Mouse (Mus musculus): ENCODE measurements at regions not wholly inside any gene's neighbourhood (a gene's known extent, or its start where the extent isn't known, plus 50 kb on each side); places are given as distances from the start of the nearest gene placed in this dataset.

DNA sequence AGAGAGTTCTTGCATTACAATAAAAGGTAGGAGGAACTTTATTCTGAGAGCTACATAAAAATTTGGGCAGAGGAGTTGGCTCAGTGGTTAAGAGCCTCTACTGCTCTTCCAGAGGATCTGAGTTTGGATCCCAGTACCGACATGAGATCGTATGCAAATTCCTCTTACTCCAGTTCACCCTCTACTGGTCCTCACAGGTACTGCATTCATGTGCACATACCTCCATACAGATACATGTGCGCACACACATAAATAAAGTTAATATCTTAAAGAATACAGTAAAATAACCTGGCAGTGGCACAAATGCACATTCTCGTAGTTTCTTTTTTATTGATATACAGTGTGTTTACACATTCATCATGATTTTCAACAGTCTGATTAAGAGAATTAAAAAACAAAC, 232.4 kb downstream of the Vps13c start:
- no peak; the same call in 1 of the 2 replicates for TF ChIP-seq CTCF (IDR thresholded peaks at IDR 0.05; ENCODE audit: low read depth)
- no peak for DNase-seq (ENCODE audit: low spot score)
- Histone ChIP-seq H3K27me3 (ENCODE audit: insufficient read depth, low read length) (no peaks in the 10 kb centered on the region), H3K4me3 (replicated peaks; ENCODE audit: low read depth, low read length) (no peak overlapping the region), H3K27ac (no peak overlapping the region), H3K4me2 (ENCODE audit: low read length) (no peak overlapping the region), H3K9me3 (replicated peaks; ENCODE audit: low read length) (no peaks in the 10 kb centered on the region), H3K4me1 (replicated peaks; ENCODE audit: insufficient read depth, low read length) (no peaks in the 10 kb centered on the region), H3K36me3 (ENCODE audit: insufficient read depth, low read length) (no peaks in the 10 kb centered on the region), H3K9ac (ENCODE audit: low read depth, low read length) (no peak overlapping the region)
- WGBS, result 91% methylated on average over 4 of the region's 4 CpGs
- no peak for ATAC-seq (replicated peaks; ENCODE audit: low FRiP score, low read depth)

DNA sequence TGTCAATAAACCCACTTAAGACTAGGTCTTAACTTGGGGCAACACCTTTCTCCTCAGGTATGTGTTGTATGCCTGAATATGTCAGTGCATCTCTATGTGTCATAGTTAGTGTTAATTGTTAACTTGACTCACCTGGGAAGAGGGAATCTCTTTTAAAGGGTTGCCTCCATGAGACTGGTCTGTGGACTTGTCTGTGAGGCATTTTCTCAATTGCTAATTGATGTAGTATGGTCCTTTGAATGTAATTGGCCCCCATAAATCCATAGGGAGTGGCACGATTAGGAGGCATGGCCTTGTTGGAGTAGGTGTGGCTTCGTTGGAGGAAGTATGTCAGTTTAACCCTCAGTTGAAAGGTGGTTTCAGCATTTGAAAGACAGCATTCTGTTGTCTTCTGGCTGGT, 237.1 kb downstream of the Vps13c start:
- WGBS, result 42% methylated on average over 2 of the region's 2 CpGs
- H3K36me3 ChIP-seq (ENCODE audit: insufficient read depth, low read length), result no peaks in the 10 kb centered on the region
- H3K4me2 ChIP-seq (ENCODE audit: low read length), result no peak overlapping the region
- ATAC-seq (replicated peaks; ENCODE audit: low FRiP score, low read depth) (no peak), DNase-seq (ENCODE audit: low spot score) (no peak)
- no peaks in the 10 kb centered on the region for H3K9me3 ChIP-seq (replicated peaks; ENCODE audit: low read length)
- TF ChIP-seq CTCF (IDR thresholded peaks at IDR 0.05; ENCODE audit: low read depth), result no peak
- no peak overlapping the region for H3K9ac ChIP-seq (ENCODE audit: low read depth, low read length)
- no peak overlapping the region for H3K27ac ChIP-seq
- no peak overlapping the region for H3K4me3 ChIP-seq (replicated peaks; ENCODE audit: low read depth, low read length)
- H3K27me3 ChIP-seq (ENCODE audit: insufficient read depth, low read length), result no peaks in the 10 kb centered on the region
- no peaks in the 10 kb centered on the region for H3K4me1 ChIP-seq (replicated peaks; ENCODE audit: insufficient read depth, low read length)

DNA sequence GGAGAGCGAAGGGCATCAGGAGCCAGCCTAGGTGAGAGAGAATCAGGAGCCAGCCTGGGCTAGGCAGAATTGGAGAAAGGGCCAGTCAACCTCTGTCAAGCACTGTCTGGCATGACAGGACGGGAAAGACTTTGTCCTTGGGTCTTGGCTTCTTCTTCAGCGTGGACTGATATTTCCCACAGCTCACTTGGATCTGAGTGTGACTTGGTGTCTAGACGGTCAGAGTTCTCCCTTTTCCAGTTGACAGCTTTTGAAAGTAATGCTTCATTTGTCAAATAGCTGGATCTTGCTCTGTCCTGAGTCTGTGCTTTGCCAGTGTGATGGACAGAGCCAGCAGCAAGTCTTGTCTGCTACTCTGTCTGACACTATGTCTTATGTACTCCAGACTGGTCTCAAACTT, 243.1 kb downstream of the Vps13c start:
- no peak overlapping the region for H3K9ac ChIP-seq (ENCODE audit: low read depth, low read length)
- H3K9me3 ChIP-seq (replicated peaks; ENCODE audit: low read length), result no peaks in the 10 kb centered on the region
- ATAC-seq (replicated peaks; ENCODE audit: low FRiP score, low read depth) (no peak), DNase-seq (ENCODE audit: low spot score) (no peak)
- H3K27me3 ChIP-seq (ENCODE audit: insufficient read depth, low read length), result no peaks in the 10 kb centered on the region
- H3K4me3 ChIP-seq (replicated peaks; ENCODE audit: low read depth, low read length), result no peak overlapping the region
- no peak for TF ChIP-seq CTCF (IDR thresholded peaks at IDR 0.05; ENCODE audit: low read depth)
- no peak overlapping the region for H3K27ac ChIP-seq
- H3K36me3 ChIP-seq (ENCODE audit: insufficient read depth, low read length), result no peaks in the 10 kb centered on the region
- no peak overlapping the region for H3K4me2 ChIP-seq (ENCODE audit: low read length)
- WGBS, result 79% methylated on average over 4 of the region's 4 CpGs
- H3K4me1 ChIP-seq (replicated peaks; ENCODE audit: insufficient read depth, low read length), result no peaks in the 10 kb centered on the region

DNA sequence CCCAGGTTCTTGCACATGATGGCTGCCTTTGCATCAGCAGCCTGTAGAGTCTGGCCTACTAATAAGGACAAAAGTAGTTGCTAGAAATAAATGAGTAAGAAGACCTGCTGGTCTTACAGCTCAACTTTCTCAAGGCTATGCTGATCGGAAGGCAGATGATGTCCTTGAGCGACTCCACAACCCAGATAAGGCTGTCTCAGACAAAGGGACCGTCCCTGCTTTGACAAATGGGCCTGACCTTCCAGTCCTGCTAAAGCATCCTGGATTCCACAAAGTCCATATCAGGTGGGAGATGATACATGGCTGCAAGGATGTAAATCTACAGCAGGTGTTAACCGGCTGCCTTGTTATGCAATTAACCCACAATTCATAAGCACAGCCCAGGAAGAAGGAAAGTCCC, 244.8 kb downstream of the Vps13c start:
- no peak for TF ChIP-seq CTCF (IDR thresholded peaks at IDR 0.05; ENCODE audit: low read depth)
- Histone ChIP-seq H3K36me3 (ENCODE audit: insufficient read depth, low read length) (no peaks in the 10 kb centered on the region), H3K9me3 (replicated peaks; ENCODE audit: low read length) (no peaks in the 10 kb centered on the region), H3K27me3 (ENCODE audit: insufficient read depth, low read length) (no peaks in the 10 kb centered on the region), H3K4me2 (ENCODE audit: low read length) (no peak overlapping the region), H3K27ac (no peak overlapping the region), H3K4me1 (replicated peaks; ENCODE audit: insufficient read depth, low read length) (no peaks in the 10 kb centered on the region), H3K4me3 (replicated peaks; ENCODE audit: low read depth, low read length) (no peak overlapping the region), H3K9ac (ENCODE audit: low read depth, low read length) (no peak overlapping the region)
- 73% methylated on average over 4 of the region's 4 CpGs for WGBS
- ATAC-seq (replicated peaks; ENCODE audit: low FRiP score, low read depth) (no peak), DNase-seq (ENCODE audit: low spot score) (no peak)

DNA sequence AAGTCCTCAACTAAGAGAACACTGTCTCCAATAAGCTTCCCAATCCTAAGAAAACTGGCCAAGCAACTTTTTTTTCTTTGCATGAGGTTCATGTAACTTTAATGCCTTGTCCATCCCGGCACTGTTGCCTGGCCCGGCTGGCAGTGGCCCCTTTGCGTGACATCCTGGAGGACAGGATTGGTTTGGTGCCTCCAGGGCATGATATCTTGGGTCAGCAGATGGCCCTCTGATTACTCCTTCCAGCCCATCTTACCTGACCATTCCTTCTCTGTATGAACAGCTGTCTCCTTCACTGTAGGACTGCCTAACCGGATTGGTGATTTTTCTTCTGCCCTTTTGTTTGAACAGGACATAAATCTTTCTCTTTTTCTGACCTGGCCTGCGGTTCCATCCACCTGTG, 254.4 kb downstream of the Vps13c start:
- WGBS, result 69% methylated on average over 5 of the region's 5 CpGs
- no peaks in the 10 kb centered on the region for H3K27me3 ChIP-seq (ENCODE audit: insufficient read depth, low read length)
- H3K4me3 ChIP-seq (replicated peaks; ENCODE audit: low read depth, low read length), result no peak overlapping the region
- H3K36me3 ChIP-seq (ENCODE audit: insufficient read depth, low read length), result no peaks in the 10 kb centered on the region
- no peak overlapping the region for H3K9ac ChIP-seq (ENCODE audit: low read depth, low read length)
- no peak for DNase-seq (ENCODE audit: low spot score)
- TF ChIP-seq CTCF (IDR thresholded peaks at IDR 0.05; ENCODE audit: low read depth), result no peak
- no peak overlapping the region for H3K4me2 ChIP-seq (ENCODE audit: low read length)
- no peaks in the 10 kb centered on the region for H3K9me3 ChIP-seq (replicated peaks; ENCODE audit: low read length)
- H3K27ac ChIP-seq, result no peak overlapping the region
- H3K4me1 ChIP-seq (replicated peaks; ENCODE audit: insufficient read depth, low read length), result no peaks in the 10 kb centered on the region
- ATAC-seq (replicated peaks; ENCODE audit: low FRiP score, low read depth), result no peak

DNA sequence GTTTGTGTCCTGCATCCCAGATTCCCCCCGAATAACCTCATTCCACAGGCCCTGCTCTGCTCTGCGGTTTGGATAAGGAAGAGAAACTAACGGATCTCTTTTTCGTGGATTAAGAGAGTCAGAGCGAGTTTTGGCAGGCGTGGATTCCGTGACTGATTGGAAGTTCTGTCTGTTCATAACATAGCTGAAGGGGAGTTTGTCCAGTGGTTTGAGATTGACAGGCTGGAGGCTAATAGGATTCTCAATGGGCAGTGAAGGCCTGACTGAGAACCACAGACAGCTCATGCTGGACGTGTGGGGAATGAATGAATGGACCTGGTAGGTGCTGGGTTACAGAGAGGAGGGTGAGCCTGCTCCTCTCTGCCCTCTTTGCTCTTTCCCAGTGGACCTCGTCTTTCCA, 269.6 kb downstream of the Vps13c start:
- DNase-seq (ENCODE audit: low spot score) (no peak), ATAC-seq (replicated peaks; ENCODE audit: low FRiP score, low read depth) (no peak)
- no peaks in the 10 kb centered on the region for H3K36me3 ChIP-seq (ENCODE audit: insufficient read depth, low read length)
- WGBS, result 82% methylated on average over 9 of the region's 9 CpGs
- no peak overlapping the region for H3K4me3 ChIP-seq (replicated peaks; ENCODE audit: low read depth, low read length)
- no peak overlapping the region for H3K27ac ChIP-seq
- no peak overlapping the region for H3K4me2 ChIP-seq (ENCODE audit: low read length)
- no peak overlapping the region for H3K9ac ChIP-seq (ENCODE audit: low read depth, low read length)
- no peak for TF ChIP-seq CTCF (IDR thresholded peaks at IDR 0.05; ENCODE audit: low read depth)
- no peaks in the 10 kb centered on the region for H3K27me3 ChIP-seq (ENCODE audit: insufficient read depth, low read length)
- no peaks in the 10 kb centered on the region for H3K4me1 ChIP-seq (replicated peaks; ENCODE audit: insufficient read depth, low read length)
- no peaks in the 10 kb centered on the region for H3K9me3 ChIP-seq (replicated peaks; ENCODE audit: low read length)

DNA sequence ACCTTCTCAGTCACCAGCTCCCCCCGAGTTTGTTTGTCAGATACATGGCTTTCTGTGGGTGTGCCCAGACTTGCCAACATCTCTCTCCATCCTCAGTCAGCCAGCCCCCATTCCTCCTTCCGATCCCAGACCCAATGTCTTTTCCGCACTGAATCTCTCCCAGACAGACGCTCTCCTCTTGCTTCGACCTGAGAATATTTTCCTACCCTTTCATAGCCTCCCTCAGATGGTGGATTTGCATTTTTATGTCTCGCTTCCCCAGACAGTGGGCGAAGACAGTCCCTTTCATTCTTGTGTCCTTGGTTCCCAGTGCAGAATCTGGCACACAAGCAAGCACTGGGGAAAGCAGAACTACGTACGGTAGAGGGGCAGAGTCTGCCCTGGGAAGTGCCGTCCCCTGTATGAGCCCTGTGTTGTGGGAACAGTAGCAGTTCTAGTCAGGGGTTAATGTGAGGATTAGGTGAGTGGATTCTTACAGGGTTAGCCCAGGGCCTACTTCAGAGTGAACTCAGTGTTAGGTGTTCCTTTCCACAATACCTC, 275.0 kb downstream of the Vps13c start:
- no peaks in the 10 kb centered on the region for H3K36me3 ChIP-seq (ENCODE audit: insufficient read depth, low read length)
- ATAC-seq (replicated peaks; ENCODE audit: low FRiP score, low read depth) (no peak), DNase-seq (ENCODE audit: low spot score) (no peak)
- H3K9ac ChIP-seq (ENCODE audit: low read depth, low read length), result no peak overlapping the region
- WGBS, result 85% methylated on average over 10 of the region's 10 CpGs
- no peaks in the 10 kb centered on the region for H3K4me1 ChIP-seq (replicated peaks; ENCODE audit: insufficient read depth, low read length)
- no peaks in the 10 kb centered on the region for H3K27me3 ChIP-seq (ENCODE audit: insufficient read depth, low read length)
- no peak overlapping the region for H3K4me3 ChIP-seq (replicated peaks; ENCODE audit: low read depth, low read length)
- no peak overlapping the region for H3K27ac ChIP-seq
- H3K9me3 ChIP-seq (replicated peaks; ENCODE audit: low read length), result no peaks in the 10 kb centered on the region
- no peak overlapping the region for H3K4me2 ChIP-seq (ENCODE audit: low read length)
- no peak for TF ChIP-seq CTCF (IDR thresholded peaks at IDR 0.05; ENCODE audit: low read depth)
